Mouse (Mus musculus): ENCODE measurements around the gene Rps6kc1. TPM values are rescaled to one million over a fixed set of nuclear protein-coding genes. Genes with fewer than 3 reads are reported as not detected.

Rps6kc1 gene
- total and polyA plus RNA-seq, 2 experiments, result 8.1 to 9.2 TPM

- H3K36me3 ChIP-seq (ENCODE audit: control insufficient read depth, insufficient read depth, low read length), result peaks cover 16% of the 10 kb centered on the region
- no peaks in the 10 kb centered on the region for H3K27me3 ChIP-seq (ENCODE audit: control insufficient read depth, insufficient read depth, low read length)
- no peak for DNase-seq (ENCODE audit: extremely low read depth, low read depth, low spot score)
- H3K79me2 ChIP-seq (ENCODE audit: control insufficient read depth, insufficient read depth, low read length), result no peaks in the 10 kb centered on the region; the same call in 1 of the 2 replicates
- whole genome bisulfite sequencing, result 87% methylated on average over 9 of the region's 9 CpGs
- no peaks in the 10 kb centered on the region for H3K4me1 ChIP-seq (ENCODE audit: control insufficient read depth, insufficient read depth, low read length)
- H3K9ac ChIP-seq (ENCODE audit: low read depth, low read length), result no peak overlapping the region
- no peak overlapping the region for H3K4me3 ChIP-seq (ENCODE audit: insufficient read depth, low read depth, low read length)
- no peak overlapping the region for H3K27ac ChIP-seq (replicated peaks; ENCODE audit: insufficient read depth, low read depth, low read length)
- no peak for TF ChIP-seq POLR2A (IDR thresholded peaks at IDR 0.05; ENCODE audit: extremely low read depth, insufficient read depth, low read length)
- TF ChIP-seq CTCF (IDR thresholded peaks at IDR 0.05; ENCODE audit: low read depth, low read length), result no peak
These were observed 12.5 kb downstream of the Rps6kc1 start for GRCm38 (mm10) chr1:190898899-190899575.

GRCm38 (mm10) chr1:190898186-190898585 lies 13.4 kb downstream of the Rps6kc1 start:
- 99% methylated on average over 3 of the region's 3 CpGs for WGBS
- Histone ChIP-seq H3K79me2 (ENCODE audit: control insufficient read depth, insufficient read depth, low read length) (no peaks in the 10 kb centered on the region; the same call in 1 of the 2 replicates), H3K4me3 (ENCODE audit: insufficient read depth, low read depth, low read length) (no peak overlapping the region)

GRCm38 (mm10) chr1:190893559-190894167 lies 17.9 kb downstream of the Rps6kc1 start:
- Histone ChIP-seq H3K36me3 (ENCODE audit: control insufficient read depth, insufficient read depth, low read length) (peaks cover 5% of the 10 kb centered on the region; the same call in 1 of the 2 replicates), H3K27me3 (ENCODE audit: control insufficient read depth, insufficient read depth, low read length) (no peaks in the 10 kb centered on the region), H3K27ac (replicated peaks; ENCODE audit: insufficient read depth, low read depth, low read length) (no peak overlapping the region), H3K4me3 (ENCODE audit: insufficient read depth, low read depth, low read length) (no peak overlapping the region), H3K79me2 (ENCODE audit: control insufficient read depth, insufficient read depth, low read length) (no peaks in the 10 kb centered on the region), H3K4me1 (ENCODE audit: control insufficient read depth, insufficient read depth, low read length) (no peaks in the 10 kb centered on the region), H3K9ac (ENCODE audit: low read depth, low read length) (no peak overlapping the region)
- no peak for DNase-seq (ENCODE audit: extremely low read depth, low read depth, low spot score)
- TF ChIP-seq CTCF (IDR thresholded peaks at IDR 0.05; ENCODE audit: low read depth, low read length) (no peak), POLR2A (IDR thresholded peaks at IDR 0.05; ENCODE audit: extremely low read depth, insufficient read depth, low read length) (no peak)
- 89% methylated on average over 6 of the region's 6 CpGs for WGBS

More at GRCm38 (mm10) chr1:190898186-190898585, 13.4 kb downstream of the Rps6kc1 start:
- TF ChIP-seq POLR2A (IDR thresholded peaks at IDR 0.05; ENCODE audit: extremely low read depth, insufficient read depth, low read length), result no peak
- TF ChIP-seq CTCF (IDR thresholded peaks at IDR 0.05; ENCODE audit: low read depth, low read length), result no peak
- Histone ChIP-seq H3K4me1 (ENCODE audit: control insufficient read depth, insufficient read depth, low read length) (no peaks in the 10 kb centered on the region), H3K27ac (replicated peaks; ENCODE audit: insufficient read depth, low read depth, low read length) (no peak overlapping the region), H3K36me3 (ENCODE audit: control insufficient read depth, insufficient read depth, low read length) (peaks cover 9% of the 10 kb centered on the region), H3K9ac (ENCODE audit: low read depth, low read length) (no peak overlapping the region), H3K27me3 (ENCODE audit: control insufficient read depth, insufficient read depth, low read length) (no peaks in the 10 kb centered on the region)
- no peak for DNase-seq (ENCODE audit: extremely low read depth, low read depth, low spot score)

GRCm38 (mm10) chr1:190888646-190889045 lies 22.9 kb downstream of the Rps6kc1 start:
- TF ChIP-seq POLR2A (IDR thresholded peaks at IDR 0.05; ENCODE audit: extremely low read depth, insufficient read depth, low read length) (no peak), CTCF (IDR thresholded peaks at IDR 0.05; ENCODE audit: low read depth, low read length) (no peak)
- Histone ChIP-seq H3K4me3 (ENCODE audit: insufficient read depth, low read depth, low read length) (no peak overlapping the region), H3K27ac (replicated peaks; ENCODE audit: insufficient read depth, low read depth, low read length) (no peak overlapping the region), H3K79me2 (ENCODE audit: control insufficient read depth, insufficient read depth, low read length) (no peaks in the 10 kb centered on the region), H3K27me3 (ENCODE audit: control insufficient read depth, insufficient read depth, low read length) (no peaks in the 10 kb centered on the region), H3K9ac (ENCODE audit: low read depth, low read length) (no peak overlapping the region), H3K36me3 (ENCODE audit: control insufficient read depth, insufficient read depth, low read length) (peaks cover 11% of the 10 kb centered on the region; the same call in 1 of the 2 replicates), H3K4me1 (ENCODE audit: control insufficient read depth, insufficient read depth, low read length) (no peaks in the 10 kb centered on the region)
- no peak for DNase-seq (ENCODE audit: extremely low read depth, low read depth, low spot score)
- WGBS, result 95% methylated on average over 16 of the region's 16 CpGs

GRCm38 (mm10) chr1:190888031-190888430 lies 23.5 kb downstream of the Rps6kc1 start:
- no peaks in the 10 kb centered on the region for H3K79me2 ChIP-seq (ENCODE audit: control insufficient read depth, insufficient read depth, low read length)
- 96% methylated on average over 2 of the region's 2 CpGs for WGBS
- H3K27me3 ChIP-seq (ENCODE audit: control insufficient read depth, insufficient read depth, low read length), result no peaks in the 10 kb centered on the region
- TF ChIP-seq POLR2A (IDR thresholded peaks at IDR 0.05; ENCODE audit: extremely low read depth, insufficient read depth, low read length), result no peak
- TF ChIP-seq CTCF (IDR thresholded peaks at IDR 0.05; ENCODE audit: low read depth, low read length), result no peak
- H3K4me3 ChIP-seq (ENCODE audit: insufficient read depth, low read depth, low read length), result no peak overlapping the region
- DNase-seq (ENCODE audit: extremely low read depth, low read depth, low spot score), result no peak
- no peaks in the 10 kb centered on the region for H3K4me1 ChIP-seq (ENCODE audit: control insufficient read depth, insufficient read depth, low read length)
- no peak overlapping the region for H3K27ac ChIP-seq (replicated peaks; ENCODE audit: insufficient read depth, low read depth, low read length)
- peaks cover 11% of the 10 kb centered on the region; the same call in 1 of the 2 replicates for H3K36me3 ChIP-seq (ENCODE audit: control insufficient read depth, insufficient read depth, low read length)
- no peak overlapping the region for H3K9ac ChIP-seq (ENCODE audit: low read depth, low read length)

- H3K36me3 ChIP-seq (ENCODE audit: control insufficient read depth, insufficient read depth, low read length), result peaks cover 11% of the 10 kb centered on the region; the same call in 1 of the 2 replicates
- peaks cover under 1% of the 10 kb centered on the region for H3K4me1 ChIP-seq (ENCODE audit: control insufficient read depth, insufficient read depth, low read length)
- 91% methylated on average over 4 of the region's 4 CpGs for WGBS
- TF ChIP-seq POLR2A (IDR thresholded peaks at IDR 0.05; ENCODE audit: extremely low read depth, insufficient read depth, low read length) (no peak), CTCF (IDR thresholded peaks at IDR 0.05; ENCODE audit: low read depth, low read length) (no peak)
- no peak overlapping the region for H3K9ac ChIP-seq (ENCODE audit: low read depth, low read length)
- H3K27ac ChIP-seq (replicated peaks; ENCODE audit: insufficient read depth, low read depth, low read length), result no peak overlapping the region
- DNase-seq (ENCODE audit: extremely low read depth, low read depth, low spot score), result no peak
- no peaks in the 10 kb centered on the region for H3K79me2 ChIP-seq (ENCODE audit: control insufficient read depth, insufficient read depth, low read length)
- H3K27me3 ChIP-seq (ENCODE audit: control insufficient read depth, insufficient read depth, low read length), result no peaks in the 10 kb centered on the region
- no peak overlapping the region for H3K4me3 ChIP-seq (ENCODE audit: insufficient read depth, low read depth, low read length)
These were observed 25.6 kb downstream of the Rps6kc1 start for GRCm38 (mm10) chr1:190886014-190886413.

Data from liver, adult 2 months (tissue).